Mouse (Mus musculus): ENCODE data around the gene Klrb1c. TPM values are rescaled to one million over a fixed set of nuclear protein-coding genes. Genes with fewer than 3 reads are reported as not detected.

Gene Klrb1c
- total RNA-seq, 2 experiments from 2014 or later: not detected

DNA sequence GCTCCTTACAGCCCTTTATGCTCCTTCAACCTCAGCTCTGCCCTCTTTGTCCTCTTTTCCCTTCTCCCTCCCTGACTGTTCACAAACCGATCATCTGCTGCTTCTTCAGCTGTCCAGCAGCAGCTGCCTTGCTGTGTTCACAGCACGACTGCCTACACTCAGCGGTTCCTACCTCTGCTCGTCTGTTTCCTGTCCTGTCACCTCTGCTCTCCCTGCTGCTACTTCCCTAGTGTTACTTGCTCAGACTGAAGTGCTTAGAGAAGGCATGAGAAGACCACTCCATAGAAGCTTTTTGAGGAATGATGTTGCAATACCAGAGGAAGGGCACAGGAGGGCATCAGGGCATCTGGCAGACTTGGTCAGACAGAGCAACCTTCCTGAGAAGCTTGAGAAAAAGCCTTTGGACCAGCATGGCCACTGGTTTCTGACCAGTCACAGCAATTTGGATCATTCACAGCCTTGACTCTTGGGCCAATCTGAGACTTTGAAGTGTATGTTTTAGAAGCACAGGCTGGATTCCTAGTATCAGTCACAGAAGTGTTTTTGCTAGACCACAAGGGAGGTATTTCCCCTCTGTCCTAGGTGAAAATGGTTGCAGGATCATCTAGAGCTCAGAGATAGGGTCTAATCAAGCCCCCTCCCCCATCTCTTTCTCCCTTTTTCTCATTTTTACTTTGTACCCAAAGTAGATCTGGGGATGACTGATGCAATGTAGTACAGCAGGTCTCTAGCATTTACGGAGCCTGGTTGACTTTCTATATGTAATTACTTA lies 54.9 kb downstream of the Klrb1c start:
- H3K4me3 ChIP-seq: no peak overlapping the region
- intact Hi-C loops (cut with DNase I): no loop called here
- no peak for DNase-seq
- TF ChIP-seq CTCF (IDR thresholded peaks at IDR 0.05): no peak
- no peak overlapping the region for H3K27ac ChIP-seq

GRCm38 (mm10) chr6:128732032-128732431 lies 57.0 kb downstream of the Klrb1c start:
- H3K4me3 ChIP-seq: no peak overlapping the region
- peak overlapping the region; percentile 53 for H3K27ac ChIP-seq
- no peak for DNase-seq
- intact Hi-C loops (cut with DNase I): no loop called here
- TF ChIP-seq CTCF (IDR thresholded peaks at IDR 0.05): no peak

Other genes with a start within 250 kb of the Klrb1c start
- gene A2ml1, start 207.6 kb downstream of the Klrb1c start, total RNA-seq (2021): not detected
- not detected for gene Klrb1a, start 165.7 kb downstream of the Klrb1c start, total RNA-seq (2021)
- not detected for gene Clec2h, start 126.8 kb downstream of the Klrb1c start, total RNA-seq (2021)
- not detected for gene Klrb1, start 66.2 kb downstream of the Klrb1c start, total RNA-seq (2021)
- not detected for gene Gm44511, start 37.1 kb upstream of the Klrb1c start, total RNA-seq (2021)
- gene Klrb1b, start 37.1 kb upstream of the Klrb1c start, total RNA-seq (2021): not detected
- gene Clec2i, start 98.4 kb upstream of the Klrb1c start, total RNA-seq (2021): not detected
- gene BC035044, start 101.9 kb upstream of the Klrb1c start, total RNA-seq (2021): not detected
- gene Clec2g, start 145.2 kb upstream of the Klrb1c start, total RNA-seq (2021): 1 to 10 TPM; 3.5 to 4.6 TPM

All from gastrocnemius, adult 2 months (tissue).